Mouse (Mus musculus) small intestine, adult 2 months (tissue): ENCODE measurements around the gene Epha4. TPM values are rescaled to one million over a fixed set of nuclear protein-coding genes. Genes with fewer than 3 reads are reported as not detected.

Source experiments
- H3K27ac ChIP-seq: fragments of 200-500 bp; 2 replicates; pipeline ENCODE4 v1.5.1; 2012; ENCODE audit warnings: low read depth, low read length, control low read depth, inconsistent platforms; ENCODE audit not compliant: insufficient read depth
- H3K27me3 ChIP-seq: fragments of 200-500 bp; 2 replicates; pipeline ENCODE4 v1.6.1; 2012; ENCODE audit warnings: mild to moderate bottlenecking, moderate library complexity, low read length, inconsistent platforms; ENCODE audit not compliant: control insufficient read depth, insufficient read depth
- H3K36me3 ChIP-seq: fragments of 200-500 bp; 2 replicates; pipeline ENCODE4 v1.6.1; 2012; ENCODE audit warnings: mild to moderate bottlenecking, low read length, control low read depth, inconsistent platforms; ENCODE audit not compliant: control insufficient read depth, insufficient read depth
- H3K4me1 ChIP-seq: fragments of 200-500 bp; 2 replicates; pipeline ENCODE4 v1.6.1; 2012; ENCODE audit warnings: low read length, inconsistent platforms, mixed read lengths; ENCODE audit not compliant: control insufficient read depth, insufficient read depth, insufficient read length
- H3K4me3 ChIP-seq: fragments of 200-500 bp; 2 replicates; pipeline ENCODE4 v1.5.1; 2012; ENCODE audit warnings: low read depth, mild to moderate bottlenecking, control low read depth, inconsistent platforms, low read length, moderate library complexity
- CTCF ChIP-seq: fragments of 200-500 bp; IDR thresholded peaks from 2 replicates; pipeline ENCODE4 v1.5.1; 2012; ENCODE audit warnings: low read depth, mild to moderate bottlenecking, control low read depth, inconsistent platforms, low read length, moderate library complexity, mixed read lengths; ENCODE audit not compliant: insufficient replicate concordance, insufficient read length; ENCODE audit errors: extremely low read depth
- POLR2A ChIP-seq: fragments of 200-500 bp; IDR thresholded peaks from 2 replicates; pipeline ENCODE4 v1.6.1; 2012; ENCODE audit warnings: low read depth, mild to moderate bottlenecking, control low read depth, inconsistent platforms, low read length, moderate library complexity
- WGBS: fragments of 180-500 bp; shearing (Covaris S2); methylation state at CpG from one replicate; pipeline ENCODE4 v1.1.7; 2018; 5-methylcytosine and 5-hydroxymethylcytosine counted together
- polyA plus RNA-seq: library from polyadenylated mRNA; depleted of rRNA; stranded (reverse); fragments of >200 nt; gene quantifications from 2 replicates; pipeline ENCODE4 v1.2.3, GENCODE M21; 2012

Gene Epha4
- polyA plus RNA-seq, 1 experiment, result 2.6 TPM

GRCm38 (mm10) chr1:77441401-77441800 is 73.5 kb downstream of the Epha4 start:
- Histone ChIP-seq H3K4me3 (no peak overlapping the region), H3K27me3 (no peaks in the 10 kb centered on the region), H3K27ac (no peak overlapping the region), H3K36me3 (no peaks in the 10 kb centered on the region), H3K4me1 (peaks cover 5% of the 10 kb centered on the region)
- TF ChIP-seq POLR2A (no peak), CTCF (no peak)
- 87% methylated on average over 4 of the region's 4 CpGs for WGBS

- Histone ChIP-seq H3K27me3 (no peaks in the 10 kb centered on the region), H3K4me3 (no peak overlapping the region), H3K4me1 (peaks cover 7% of the 10 kb centered on the region), H3K27ac (no peak overlapping the region), H3K36me3 (no peaks in the 10 kb centered on the region)
- TF ChIP-seq CTCF (no peak), POLR2A (no peak)
- WGBS, result 92% methylated on average over 10 of the region's 10 CpGs
Measured at GRCm38 (mm10) chr1:77440512-77440911, 74.4 kb downstream of the Epha4 start.

GRCm38 (mm10) chr1:77439383-77440074 is 75.4 kb downstream of the Epha4 start:
- Histone ChIP-seq H3K4me3 (no peak overlapping the region), H3K4me1 (peaks cover 5% of the 10 kb centered on the region), H3K27ac (no peak overlapping the region), H3K27me3 (no peaks in the 10 kb centered on the region), H3K36me3 (no peaks in the 10 kb centered on the region)
- WGBS, result 88% methylated on average over 3 of the region's 3 CpGs
- TF ChIP-seq POLR2A (no peak), CTCF (no peak)

GRCm38 (mm10) chr1:77438639-77439038 is 76.2 kb downstream of the Epha4 start:
- 27% methylated on average over 4 of the region's 4 CpGs for WGBS
- H3K27me3 ChIP-seq, result no peaks in the 10 kb centered on the region
- no peak overlapping the region for H3K4me3 ChIP-seq
- H3K4me1 ChIP-seq, result peaks cover 3% of the 10 kb centered on the region
- no peak overlapping the region for H3K27ac ChIP-seq
- H3K36me3 ChIP-seq, result no peaks in the 10 kb centered on the region
- TF ChIP-seq POLR2A (no peak), CTCF (no peak)

- TF ChIP-seq CTCF, result no peak
- TF ChIP-seq POLR2A, result no peak
- WGBS, result 87% methylated on average over 10 of the region's 10 CpGs
- no peak overlapping the region for H3K27ac ChIP-seq
Measured at GRCm38 (mm10) chr1:77437881-77438610, 76.8 kb downstream of the Epha4 start.

GRCm38 (mm10) chr1:77435045-77435444 is 79.8 kb downstream of the Epha4 start:
- no peaks in the 10 kb centered on the region for H3K27me3 ChIP-seq
- H3K4me3 ChIP-seq, result no peak overlapping the region
- TF ChIP-seq CTCF, result no peak
- TF ChIP-seq POLR2A, result no peak
- H3K4me1 ChIP-seq, result peaks cover 3% of the 10 kb centered on the region; the same call in 1 of the 2 replicates
- no peak overlapping the region for H3K27ac ChIP-seq
- WGBS, result 56% methylated on average over 4 of the region's 4 CpGs
- H3K36me3 ChIP-seq, result no peaks in the 10 kb centered on the region

More at GRCm38 (mm10) chr1:77437881-77438610, 76.8 kb downstream of the Epha4 start:
- Histone ChIP-seq H3K4me3 (no peak overlapping the region), H3K36me3 (no peaks in the 10 kb centered on the region), H3K4me1 (peaks cover 3% of the 10 kb centered on the region), H3K27me3 (no peaks in the 10 kb centered on the region)

- no peak overlapping the region for H3K27ac ChIP-seq
- no peaks in the 10 kb centered on the region for H3K36me3 ChIP-seq
- no peak overlapping the region for H3K4me3 ChIP-seq
- TF ChIP-seq POLR2A (no peak), CTCF (no peak)
- H3K27me3 ChIP-seq, result no peaks in the 10 kb centered on the region
- WGBS, result 70% methylated on average over 3 of the region's 3 CpGs
- peaks cover 3% of the 10 kb centered on the region; the same call in 1 of the 2 replicates for H3K4me1 ChIP-seq
Measured at GRCm38 (mm10) chr1:77433148-77433547, 81.7 kb downstream of the Epha4 start.
